Mouse (Mus musculus): ENCODE measurements around the gene Itga10. TPM values are rescaled to one million over a fixed set of nuclear protein-coding genes. Genes with fewer than 3 reads are reported as not detected.
A peak's percentile ranks its signal among the peaks of the same experiment; 100 is the strongest.
"Not testable (repeated sequence)": the region's sequence is repeated elsewhere in the genome, so short reads cannot be mapped to it uniquely, and the experiment has no call there.

Gene Itga10
- polyA plus RNA-seq, 1 experiment, result 0.44 TPM

DNA sequence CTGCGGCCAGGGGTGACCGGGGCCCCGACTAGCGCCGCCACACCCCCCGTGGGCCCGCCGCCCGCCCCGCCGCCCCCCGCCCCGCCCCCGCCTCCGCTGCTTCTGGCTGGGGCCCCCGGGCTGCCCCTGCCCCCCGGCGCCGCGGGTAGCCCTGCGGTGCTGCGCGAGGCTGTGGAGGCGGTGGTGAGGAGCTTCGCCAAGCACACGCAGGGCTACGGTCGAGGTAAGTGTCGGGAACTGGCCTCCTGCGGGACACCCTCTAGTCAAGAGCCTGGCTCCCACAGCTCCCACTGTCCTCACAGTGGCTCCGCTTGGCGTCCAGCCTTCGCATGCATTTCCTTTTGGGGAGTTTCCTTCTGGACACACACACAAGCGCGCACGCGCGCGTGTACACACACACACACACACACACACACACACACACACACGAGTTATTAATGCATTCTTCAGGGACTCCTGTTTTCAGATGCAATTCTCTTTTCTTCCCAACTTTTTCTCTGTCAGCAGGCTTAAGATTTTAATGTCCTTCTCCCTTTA, 44.1 kb upstream of the Itga10 start:
- TF ChIP-seq POLR2A (IDR thresholded peaks at IDR 0.05; ENCODE audit: borderline replicate concordance, low read depth, low read length) (no peak), CTCF (IDR thresholded peaks at IDR 0.05; ENCODE audit: low read depth, low read length) (no peak)
- H3K27ac ChIP-seq (ENCODE audit: insufficient read depth, low read depth, low read length), result peak overlapping the region; percentile 30
- H3K4me1 ChIP-seq (ENCODE audit: control insufficient read depth, insufficient read depth, low read length), result peaks cover 13% of the 10 kb centered on the region
- H3K4me3 ChIP-seq (ENCODE audit: insufficient read depth, low read length), result peak overlapping the region; percentile 63

DNA sequence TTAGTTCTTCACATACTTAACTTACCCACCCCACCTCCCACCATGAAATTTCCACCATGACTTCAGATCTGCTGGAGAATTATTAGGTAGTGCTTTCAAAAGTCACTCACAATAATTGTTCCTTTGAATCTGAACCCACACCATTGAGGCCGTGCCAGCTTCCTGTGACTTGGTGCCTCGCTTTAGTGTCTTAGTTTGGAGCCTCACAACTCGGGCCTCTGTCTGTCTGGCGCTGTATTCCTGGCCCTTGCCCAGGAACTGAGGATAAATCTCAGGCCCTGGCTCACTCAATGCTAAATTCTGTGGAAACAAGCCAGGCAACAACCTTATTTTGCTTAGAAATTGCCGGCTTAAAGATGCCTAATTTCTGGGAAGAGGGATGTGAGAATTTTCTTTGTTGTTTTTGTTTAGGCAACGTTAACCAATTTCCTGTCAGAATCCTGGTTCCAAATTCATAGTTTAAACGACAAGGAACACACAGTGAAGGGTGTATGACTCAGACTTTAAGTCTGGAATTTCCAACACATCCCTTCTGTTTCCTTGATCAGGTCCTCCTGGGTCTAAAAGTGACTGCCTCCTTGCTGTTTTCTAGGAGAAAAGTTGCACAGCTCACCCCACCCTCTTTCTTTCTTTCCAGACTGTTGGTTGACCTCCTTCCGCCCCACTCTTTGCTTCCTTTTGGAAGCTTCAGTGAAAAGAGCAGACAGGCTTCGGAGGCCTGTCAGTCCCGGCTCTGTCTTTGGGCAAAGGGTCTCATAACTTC, 43.3 kb upstream of the Itga10 start:
- H3K27ac ChIP-seq (ENCODE audit: insufficient read depth, low read depth, low read length), result no peak overlapping the region
- H3K4me1 ChIP-seq (ENCODE audit: control insufficient read depth, insufficient read depth, low read length), result peaks cover 13% of the 10 kb centered on the region
- peak overlapping the region; percentile 63; the same call in 1 of the 2 replicates for H3K4me3 ChIP-seq (ENCODE audit: insufficient read depth, low read length)

GRCm38 (mm10) chr3:96602704-96603084, 42.7 kb upstream of the Itga10 start:
- no peak for TF ChIP-seq CTCF (IDR thresholded peaks at IDR 0.05; ENCODE audit: low read depth, low read length)
- TF ChIP-seq POLR2A (IDR thresholded peaks at IDR 0.05; ENCODE audit: borderline replicate concordance, low read depth, low read length), result no peak
- Histone ChIP-seq H3K27ac (ENCODE audit: insufficient read depth, low read depth, low read length) (no peak overlapping the region), H3K4me3 (ENCODE audit: insufficient read depth, low read length) (no peak overlapping the region), H3K4me1 (ENCODE audit: control insufficient read depth, insufficient read depth, low read length) (peaks cover 12% of the 10 kb centered on the region)

More for the DNA sequence above, 43.3 kb upstream of the Itga10 start:
- TF ChIP-seq POLR2A (IDR thresholded peaks at IDR 0.05; ENCODE audit: borderline replicate concordance, low read depth, low read length), result no peak

GRCm38 (mm10) chr3:96603311-96603710, 42.1 kb upstream of the Itga10 start:
- Histone ChIP-seq H3K27ac (ENCODE audit: insufficient read depth, low read depth, low read length) (no peak overlapping the region), H3K4me1 (ENCODE audit: control insufficient read depth, insufficient read depth, low read length) (peaks cover 9% of the 10 kb centered on the region), H3K4me3 (ENCODE audit: insufficient read depth, low read length) (no peak overlapping the region)
- no peak for TF ChIP-seq POLR2A (IDR thresholded peaks at IDR 0.05; ENCODE audit: borderline replicate concordance, low read depth, low read length)
- TF ChIP-seq CTCF (IDR thresholded peaks at IDR 0.05; ENCODE audit: low read depth, low read length), result no peak

DNA sequence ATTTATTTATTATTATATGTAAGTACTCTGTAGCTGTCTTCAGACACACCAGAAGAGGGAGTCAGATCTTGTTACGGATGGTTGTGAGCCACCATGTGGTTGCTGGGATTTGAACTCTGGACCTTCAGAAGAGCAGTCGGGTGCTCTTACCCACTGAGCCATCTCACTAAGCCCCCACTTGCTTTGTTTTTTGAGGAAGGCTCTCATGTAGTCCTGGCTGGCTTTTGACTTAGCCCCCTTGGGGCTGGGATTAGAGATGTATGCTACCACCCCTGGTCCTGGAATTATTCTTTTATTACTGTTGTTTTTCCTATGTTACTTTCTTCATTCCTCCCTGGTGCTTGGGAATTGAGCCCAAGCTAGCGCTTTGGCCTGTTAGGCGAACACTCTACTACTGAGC, 39.4 kb upstream of the Itga10 start:
- H3K27ac ChIP-seq (ENCODE audit: insufficient read depth, low read depth, low read length); H3K4me3 ChIP-seq (ENCODE audit: insufficient read depth, low read length); H3K4me1 ChIP-seq (ENCODE audit: control insufficient read depth, insufficient read depth, low read length): not testable (repeated sequence)

DNA sequence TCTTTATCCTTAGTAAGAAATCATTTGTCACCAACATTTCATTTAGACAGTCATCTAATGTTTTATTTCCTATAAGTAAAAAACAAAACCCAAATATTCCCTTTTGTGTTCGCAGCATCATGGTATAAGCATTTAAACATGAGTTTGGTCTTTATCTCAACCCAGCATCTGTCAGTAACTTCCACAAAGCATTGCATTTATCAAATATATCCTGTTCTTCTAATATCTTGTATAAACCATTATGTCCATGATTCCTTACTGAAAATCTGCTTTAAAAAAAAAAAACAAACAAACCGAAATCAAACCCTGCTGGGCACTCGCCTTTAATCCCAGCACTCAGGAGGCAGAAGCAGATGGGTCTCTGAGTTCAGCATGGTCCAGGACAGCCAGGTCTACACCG, 38.8 kb upstream of the Itga10 start:
- H3K4me3 ChIP-seq (ENCODE audit: insufficient read depth, low read length), result no peak overlapping the region
- H3K4me1 ChIP-seq (ENCODE audit: control insufficient read depth, insufficient read depth, low read length), result peaks cover 9% of the 10 kb centered on the region
- H3K27ac ChIP-seq (ENCODE audit: insufficient read depth, low read depth, low read length), result no peak overlapping the region
- no peak for TF ChIP-seq POLR2A (IDR thresholded peaks at IDR 0.05; ENCODE audit: borderline replicate concordance, low read depth, low read length)
- no peak for TF ChIP-seq CTCF (IDR thresholded peaks at IDR 0.05; ENCODE audit: low read depth, low read length)

GRCm38 (mm10) chr3:96617941-96618340, 27.4 kb upstream of the Itga10 start:
- H3K4me1 ChIP-seq (ENCODE audit: control insufficient read depth, insufficient read depth, low read length), result no peaks in the 10 kb centered on the region
- TF ChIP-seq POLR2A (IDR thresholded peaks at IDR 0.05; ENCODE audit: borderline replicate concordance, low read depth, low read length), result no peak
- no peak overlapping the region for H3K27ac ChIP-seq (ENCODE audit: insufficient read depth, low read depth, low read length)
- H3K4me3 ChIP-seq (ENCODE audit: insufficient read depth, low read length), result no peak overlapping the region

DNA sequence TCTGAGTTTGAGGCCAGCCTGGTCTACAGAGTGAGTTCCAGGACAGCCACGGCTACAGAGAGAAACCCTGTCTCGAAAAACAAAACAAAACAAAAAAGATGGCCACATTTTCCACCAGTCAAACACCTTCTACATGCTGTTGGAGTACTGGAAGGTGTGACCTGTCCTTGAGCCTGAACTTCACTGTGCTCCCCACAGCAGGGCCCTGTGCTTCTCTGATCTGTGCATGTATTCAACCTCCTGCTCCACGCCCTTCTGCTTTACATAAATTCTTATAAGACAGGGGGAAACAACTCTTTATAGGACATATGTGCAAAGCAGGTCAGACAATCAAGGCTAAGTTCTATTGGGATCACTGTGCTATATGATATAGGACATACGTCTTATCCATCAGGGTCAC, 22.2 kb upstream of the Itga10 start:
- TF ChIP-seq CTCF (IDR thresholded peaks at IDR 0.05; ENCODE audit: low read depth, low read length) (no peak), POLR2A (IDR thresholded peaks at IDR 0.05; ENCODE audit: borderline replicate concordance, low read depth, low read length) (no peak)
- no peak overlapping the region for H3K4me3 ChIP-seq (ENCODE audit: insufficient read depth, low read length)
- no peak overlapping the region for H3K27ac ChIP-seq (ENCODE audit: insufficient read depth, low read depth, low read length)
- H3K4me1 ChIP-seq (ENCODE audit: control insufficient read depth, insufficient read depth, low read length), result no peaks in the 10 kb centered on the region

DNA sequence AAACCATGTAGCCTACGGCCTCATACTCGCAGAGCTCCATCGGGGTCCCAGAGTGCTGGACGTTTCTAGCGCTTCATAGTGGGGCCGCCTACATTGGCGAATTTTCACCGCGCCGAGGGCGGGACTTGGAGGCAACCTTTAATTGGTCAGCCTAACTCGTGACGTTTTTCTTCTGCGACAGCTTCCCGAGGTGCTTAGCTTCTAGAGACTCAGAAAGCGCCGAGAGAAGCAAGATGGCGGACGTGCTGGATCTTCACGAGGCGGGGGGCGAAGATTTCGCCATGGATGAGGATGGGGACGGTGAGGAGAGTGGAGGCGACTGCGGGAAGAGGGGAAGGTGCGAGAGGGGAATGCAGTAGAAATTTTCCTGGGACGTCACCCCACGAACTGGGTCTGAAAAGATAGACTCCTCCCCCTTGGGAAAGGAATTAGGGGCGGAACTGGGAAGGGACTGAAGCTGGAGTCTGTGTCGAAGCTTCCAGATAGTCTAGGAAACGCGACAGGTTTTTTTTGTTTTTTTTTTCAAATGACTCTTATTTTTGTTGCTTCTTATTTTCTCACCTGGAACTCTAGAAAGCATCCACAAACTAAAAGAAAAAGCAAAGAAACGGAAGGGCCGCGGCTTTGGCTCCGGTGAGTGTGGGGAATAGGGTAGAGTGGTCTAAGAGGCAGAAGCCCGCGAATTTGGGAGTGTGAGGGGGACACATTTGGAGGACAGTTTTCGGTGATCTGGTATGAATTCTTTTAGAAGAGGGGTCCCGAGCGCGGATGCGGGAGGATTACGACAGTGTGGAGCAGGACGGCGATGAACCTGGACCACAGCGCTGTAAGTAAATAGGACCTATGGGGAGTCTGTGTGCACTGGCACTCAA, 15.4 kb upstream of the Itga10 start, which contains the start of gene Rbm8a:
Rbm8a (plus strand) TSS at position 205 of the 872 bp plus-strand sequence.
- no peak for TF ChIP-seq POLR2A (IDR thresholded peaks at IDR 0.05; ENCODE audit: borderline replicate concordance, low read depth, low read length)
- TF ChIP-seq CTCF (IDR thresholded peaks at IDR 0.05; ENCODE audit: low read depth, low read length), result no peak
- peak within 1 kb of the TSS; percentile 97 for H3K4me3 ChIP-seq (ENCODE audit: insufficient read depth, low read length)
- H3K4me1 ChIP-seq (ENCODE audit: control insufficient read depth, insufficient read depth, low read length), result peaks cover 11% of the 10 kb centered on the region; the same call in 1 of the 2 replicates
- peak within 1 kb of the TSS; percentile 80 for H3K27ac ChIP-seq (ENCODE audit: insufficient read depth, low read depth, low read length)

GRCm38 (mm10) chr3:96632058-96632457, 13.3 kb upstream of the Itga10 start:
- peaks cover 13% of the 10 kb centered on the region for H3K4me1 ChIP-seq (ENCODE audit: control insufficient read depth, insufficient read depth, low read length)
- H3K27ac ChIP-seq (ENCODE audit: insufficient read depth, low read depth, low read length), result no peak overlapping the region
- no peak overlapping the region for H3K4me3 ChIP-seq (ENCODE audit: insufficient read depth, low read length)
- TF ChIP-seq CTCF (IDR thresholded peaks at IDR 0.05; ENCODE audit: low read depth, low read length), result no peak
- TF ChIP-seq POLR2A (IDR thresholded peaks at IDR 0.05; ENCODE audit: borderline replicate concordance, low read depth, low read length), result no peak

All from bone marrow macrophage, adult 2 months (primary cell).